Mouse (Mus musculus): ENCODE results near the gene Gdap1l1.

GRCm38 (mm10) chr2:163392436-163392835, 45.8 kb upstream of the Gdap1l1 start:
- TF ChIP-seq CTCF (IDR thresholded peaks at IDR 0.05; ENCODE audit: low read depth, low read length) (no peak), POLR2AphosphoS5 (IDR thresholded peaks at IDR 0.05; ENCODE audit: insufficient replicate concordance, low read depth, low read length) (no peak), GATA1 (IDR thresholded peaks at IDR 0.05; ENCODE audit: borderline replicate concordance, low read length) (no peak)
